Mouse (Mus musculus) neural tube, embryonic 14.5 days (tissue): ENCODE measurements around the gene Mrpl51. TPM values are rescaled to one million over a fixed set of nuclear protein-coding genes. Genes with fewer than 3 reads are reported as not detected.

ENCODE experiments used
- ATAC-seq: fragments of 200-750 bp; cut with Nextera tagmentation; 2 replicates; pipeline ENCODE4 v1.8.0; 2017; ENCODE audit warnings: low read depth, mild to moderate bottlenecking, moderate TSS enrichment, moderate library complexity
- H3K27ac ChIP-seq: fragments of 300-500 bp; sonication (generic); 2 replicates; pipeline ENCODE4 v1.5.1; 2014; ENCODE audit warnings: low read depth, mild to moderate bottlenecking, control low read depth, low read length, moderate library complexity, mixed read lengths
- H3K27me3 ChIP-seq: fragments of 300-500 bp; sonication (generic); 2 replicates; pipeline ENCODE4 v1.6.1; 2014; ENCODE audit warnings: low read length; ENCODE audit not compliant: control insufficient read depth, insufficient read depth
- H3K36me3 ChIP-seq: fragments of 300-500 bp; sonication (generic); 2 replicates; pipeline ENCODE4 v1.6.1; 2014; ENCODE audit warnings: low read length, mixed read lengths; ENCODE audit not compliant: control insufficient read depth, insufficient read depth
- H3K4me1 ChIP-seq: fragments of 300-500 bp; sonication (generic); 2 replicates; pipeline ENCODE4 v1.6.1; 2014; ENCODE audit warnings: low read length; ENCODE audit not compliant: control insufficient read depth, insufficient read depth
- H3K4me2 ChIP-seq: fragments of 300-500 bp; sonication (generic); 2 replicates; pipeline ENCODE4 v1.6.1; 2014; ENCODE audit warnings: mild to moderate bottlenecking, low read depth, low read length, control low read depth
- H3K4me3 ChIP-seq: fragments of 300-500 bp; sonication (generic); 2 replicates; pipeline ENCODE4 v1.5.1; 2014; ENCODE audit warnings: low read depth, low read length, control low read depth, mixed read lengths
- H3K9ac ChIP-seq: fragments of 300-500 bp; sonication (generic); replicated peaks from 2 replicates; pipeline ENCODE4 v1.6.1; 2014; ENCODE audit warnings: low read depth, mild to moderate bottlenecking, control low read depth, low read length, mixed read lengths
- H3K9me3 ChIP-seq: fragments of 300-500 bp; sonication (generic); 2 replicates; pipeline ENCODE4 v1.6.1; 2016; ENCODE audit warnings: low read length; ENCODE audit not compliant: control insufficient read depth
- WGBS: fragments of 180-500 bp; shearing (Covaris S2); extraction: QIAGEN DNeasy Blood & Tissue Kit; methylation state at CpG from one replicate; pipeline ENCODE4 v1.1.7; 2014; 5-methylcytosine and 5-hydroxymethylcytosine counted together
- polyA plus RNA-seq: library from polyadenylated mRNA; unstranded; fragments of >200 nt; fragmentation: Nextera tagmentation; extraction: Ambion mirVana; gene quantifications from 2 replicates; pipeline ENCODE4 v1.2.1, GENCODE M21; 2014

The Mrpl51 gene
- polyA plus RNA-seq, result 135 and 138 TPM in 2 replicates

DNA sequence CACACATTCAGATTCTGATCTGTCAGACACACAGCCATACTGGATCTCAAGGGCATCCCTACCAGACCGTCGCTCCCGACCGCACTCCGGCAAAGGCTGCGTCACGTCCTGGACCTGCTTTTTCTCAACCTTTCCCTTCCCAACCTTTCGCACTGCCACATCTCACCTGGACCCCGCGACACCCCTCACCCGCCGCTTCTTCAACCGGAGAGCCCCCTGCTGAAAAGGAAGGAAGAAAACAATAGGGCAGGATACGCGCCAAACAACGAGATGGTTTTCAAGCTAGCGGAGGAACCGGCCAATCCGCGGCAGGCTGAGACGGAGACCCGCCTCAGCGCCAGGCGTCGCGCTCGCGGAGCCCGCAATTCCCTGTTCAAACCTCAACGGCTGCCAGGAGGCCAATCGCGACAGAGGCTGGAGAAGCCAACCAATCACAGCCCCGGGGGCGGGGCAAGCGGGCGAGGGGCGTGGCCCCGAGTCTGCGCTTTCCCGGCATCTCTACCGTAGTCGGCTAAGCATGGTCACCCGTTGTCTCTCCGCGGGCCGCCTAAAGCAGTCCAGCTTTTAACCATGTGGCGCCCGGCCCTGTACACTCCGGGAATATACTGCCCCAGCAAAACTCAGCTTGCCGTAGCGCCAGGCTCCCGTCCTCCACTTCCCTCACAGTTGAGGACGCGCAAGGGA, at the start of gene Mrpl51, which contains the start of gene Ncapd2:
TSS of gene Mrpl51 (plus strand) at position 470 of the 684 bp plus-strand sequence.
TSS of gene Ncapd2 (minus strand) at position 370 of the 684 bp plus-strand sequence.
- H3K4me3 ChIP-seq, result peak within 1 kb of the TSS; percentile 66
- no peaks in the 10 kb centered on the region for H3K27me3 ChIP-seq
- WGBS, result under 1% methylated on average over 54 of the region's 54 CpGs
- H3K27ac ChIP-seq, result peak within 1 kb of the TSS; percentile 97
- H3K4me2 ChIP-seq, result peak within 1 kb of the TSS; percentile 90
- peak within 1 kb of the TSS; percentile 70 for H3K9ac ChIP-seq
- peaks cover 18% of the 10 kb centered on the region for H3K36me3 ChIP-seq
- no peaks in the 10 kb centered on the region for H3K9me3 ChIP-seq
- H3K4me1 ChIP-seq, result peaks cover 6% of the 10 kb centered on the region; the same call in 1 of the 2 replicates
- ATAC-seq, result peak; percentile 98

DNA sequence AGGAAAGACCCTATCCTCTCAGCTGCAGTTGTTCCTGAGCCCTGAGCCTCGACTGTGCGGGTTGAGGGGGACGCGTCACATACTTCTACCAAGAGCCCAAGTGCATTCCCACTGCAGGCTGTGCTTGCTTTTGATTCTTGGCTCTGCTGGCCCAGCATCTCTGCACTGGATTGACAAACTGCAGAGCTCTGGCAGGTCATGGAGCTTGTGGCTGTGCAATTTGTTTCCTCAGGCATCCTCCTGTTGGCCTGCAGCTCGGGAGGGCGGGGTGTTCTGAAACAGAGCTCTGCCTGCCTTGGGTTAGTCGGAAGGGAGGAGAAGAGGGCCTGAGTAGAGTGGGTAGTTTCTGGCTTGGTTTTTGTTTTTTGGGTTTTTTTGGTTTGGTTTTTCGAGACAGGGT, 49.2 kb upstream of the Mrpl51 start:
- H3K4me1 ChIP-seq, result peaks cover 16% of the 10 kb centered on the region
- H3K27me3 ChIP-seq, result no peaks in the 10 kb centered on the region
- H3K4me2 ChIP-seq, result no peak overlapping the region
- no peak for ATAC-seq
- 92% methylated on average over 8 of the region's 8 CpGs for whole genome bisulfite sequencing
- H3K9me3 ChIP-seq, result no peaks in the 10 kb centered on the region
- peaks cover 40% of the 10 kb centered on the region for H3K36me3 ChIP-seq
- no peak overlapping the region for H3K4me3 ChIP-seq
- no peak overlapping the region for H3K27ac ChIP-seq
- no peak overlapping the region for H3K9ac ChIP-seq

DNA sequence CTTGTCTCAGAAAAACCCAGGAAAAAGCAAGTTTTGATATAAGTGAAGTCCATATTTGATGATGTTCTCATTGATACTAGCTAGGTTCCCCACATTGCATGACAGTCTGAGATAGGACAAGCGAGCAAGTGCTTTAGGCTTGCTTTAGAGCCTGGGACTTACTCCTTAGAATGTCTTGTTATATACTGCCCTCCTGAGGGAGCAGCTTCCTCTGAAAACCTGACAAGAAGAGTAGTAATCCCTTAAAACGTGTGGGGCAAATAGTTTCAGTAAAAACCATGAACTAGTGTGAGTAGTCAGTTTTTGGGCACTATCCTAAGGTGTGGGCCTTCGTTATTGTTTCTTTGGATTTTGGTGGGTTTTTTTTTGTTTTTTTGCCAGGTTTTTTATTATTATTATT, 48.5 kb upstream of the Mrpl51 start:
- Histone ChIP-seq H3K27ac (no peak overlapping the region), H3K4me1 (peaks cover 19% of the 10 kb centered on the region), H3K36me3 (peaks cover 36% of the 10 kb centered on the region), H3K4me2 (no peak overlapping the region), H3K4me3 (no peak overlapping the region), H3K9me3 (no peaks in the 10 kb centered on the region), H3K27me3 (no peaks in the 10 kb centered on the region), H3K9ac (no peak overlapping the region)
- no peak for ATAC-seq
- WGBS, result 80% methylated on average over 3 of the region's 3 CpGs

DNA sequence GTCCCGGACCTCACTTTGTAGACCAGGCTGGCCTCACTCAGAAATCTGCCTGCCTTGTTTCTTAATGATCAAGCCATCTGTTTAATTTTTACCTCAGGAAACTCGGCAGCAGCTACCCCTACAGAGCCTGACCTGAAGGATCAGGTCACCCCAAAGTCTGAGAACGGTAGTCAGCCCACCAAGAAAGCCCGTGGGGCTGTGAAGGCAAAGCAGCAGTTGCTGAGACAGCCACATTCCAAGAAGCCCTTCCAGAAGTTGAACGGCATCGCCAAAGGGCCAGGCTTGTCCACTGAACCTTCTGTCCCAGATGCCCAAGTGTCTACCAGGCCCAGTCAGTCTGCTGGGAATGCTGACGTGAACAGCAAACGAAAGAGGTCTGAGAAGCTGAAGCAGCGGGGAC, 47.7 kb upstream of the Mrpl51 start:
- H3K4me1 ChIP-seq, result peaks cover 25% of the 10 kb centered on the region
- H3K9me3 ChIP-seq, result no peaks in the 10 kb centered on the region
- H3K9ac ChIP-seq, result no peak overlapping the region
- H3K4me2 ChIP-seq, result no peak overlapping the region
- peaks cover 34% of the 10 kb centered on the region for H3K36me3 ChIP-seq
- 88% methylated on average over 9 of the region's 9 CpGs for WGBS
- ATAC-seq, result no peak
- H3K4me3 ChIP-seq, result no peak overlapping the region
- no peaks in the 10 kb centered on the region for H3K27me3 ChIP-seq
- no peak overlapping the region for H3K27ac ChIP-seq

DNA sequence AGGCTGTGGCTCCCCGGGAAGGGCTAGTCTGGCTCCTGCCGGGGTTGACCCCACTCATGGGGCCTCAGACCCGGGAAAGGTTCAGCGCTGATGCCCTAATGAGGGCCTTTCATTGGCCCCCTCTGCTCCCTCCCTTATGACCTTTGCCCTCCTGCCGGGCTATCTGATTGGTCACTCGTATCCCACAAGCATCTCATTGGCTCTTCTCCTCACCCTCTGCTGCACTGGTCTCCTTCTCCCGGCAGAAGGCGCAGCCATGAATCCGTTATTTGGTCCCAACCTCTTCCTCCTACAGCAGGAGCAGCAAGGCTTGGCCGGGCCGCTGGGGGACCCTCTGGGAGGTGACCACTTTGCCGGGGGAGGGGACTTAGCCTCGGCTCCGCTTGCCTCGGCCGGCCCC, 46.6 kb upstream of the Mrpl51 start, which contains the start of gene Iffo1:
TSS of gene Iffo1 (plus strand) at position 241 of the 400 bp plus-strand sequence.
- H3K4me1 ChIP-seq, result peaks cover 27% of the 10 kb centered on the region
- WGBS, result under 1% methylated on average over 16 of the region's 16 CpGs
- ATAC-seq, result peak; percentile 94

DNA sequence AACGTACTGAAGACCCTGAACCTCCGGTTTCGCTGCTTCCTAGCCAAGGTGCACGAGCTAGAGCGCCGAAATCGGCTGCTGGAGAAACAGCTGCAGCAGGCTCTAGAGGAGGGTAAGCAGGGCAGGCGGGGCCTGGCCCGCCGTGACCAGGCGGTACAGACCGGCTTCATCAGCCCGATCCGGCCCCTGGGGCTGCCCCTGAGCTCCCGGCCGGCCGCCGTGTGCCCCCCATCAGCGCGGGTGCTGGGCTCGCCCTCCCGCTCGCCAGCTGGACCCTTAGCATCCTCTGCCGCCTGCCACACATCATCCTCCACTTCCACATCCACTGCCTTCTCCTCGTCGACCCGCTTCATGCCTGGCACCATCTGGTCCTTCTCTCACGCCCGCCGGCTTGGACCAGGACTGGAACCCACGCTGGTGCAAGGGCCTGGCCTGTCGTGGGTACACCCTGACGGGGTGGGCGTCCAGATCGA, 46.1 kb upstream of the Mrpl51 start:
- Histone ChIP-seq H3K9me3 (no peaks in the 10 kb centered on the region), H3K4me3 (peak overlapping the region; percentile 81), H3K27me3 (no peaks in the 10 kb centered on the region), H3K36me3 (peaks cover 21% of the 10 kb centered on the region), H3K27ac (peak overlapping the region; percentile 88), H3K9ac (peak overlapping the region; percentile 92), H3K4me2 (peak overlapping the region; percentile 98), H3K4me1 (peaks cover 27% of the 10 kb centered on the region)
- under 1% methylated on average over 35 of the region's 35 CpGs for WGBS
- ATAC-seq, result peak; percentile 71

More for the DNA sequence above, 46.6 kb upstream of the Mrpl51 start, which contains the start of gene Iffo1:
- peak within 1 kb of the TSS; percentile 88 for H3K27ac ChIP-seq
- H3K27me3 ChIP-seq, result no peaks in the 10 kb centered on the region
- peak within 1 kb of the TSS; percentile 98 for H3K4me2 ChIP-seq
- H3K9me3 ChIP-seq, result no peaks in the 10 kb centered on the region
- H3K4me3 ChIP-seq, result peak within 1 kb of the TSS; percentile 81
- peaks cover 26% of the 10 kb centered on the region for H3K36me3 ChIP-seq
- peak within 1 kb of the TSS; percentile 92 for H3K9ac ChIP-seq

DNA sequence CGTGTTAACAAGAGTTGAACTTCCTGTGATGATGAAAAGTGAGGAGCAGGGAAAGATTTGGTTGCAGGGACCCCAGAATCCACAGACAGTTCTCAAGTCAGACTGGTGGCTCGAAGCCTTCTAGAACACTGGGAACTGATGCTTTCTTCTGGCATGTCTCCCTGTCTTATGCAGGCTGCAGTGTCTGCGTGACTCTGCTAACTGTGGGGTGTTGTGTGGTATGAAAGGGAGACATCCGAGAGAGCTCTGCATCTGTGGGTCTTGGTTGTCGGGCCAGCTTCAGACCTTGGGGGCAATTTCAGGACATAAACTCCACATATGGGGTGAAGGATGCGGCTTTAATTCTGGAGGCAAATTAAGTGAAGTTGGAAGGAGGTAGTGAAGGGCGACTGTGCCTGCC, 45.5 kb upstream of the Mrpl51 start:
- Histone ChIP-seq H3K27me3 (no peaks in the 10 kb centered on the region), H3K9me3 (no peaks in the 10 kb centered on the region), H3K4me2 (peak overlapping the region; percentile 98), H3K9ac (peak overlapping the region; percentile 92), H3K4me1 (peaks cover 27% of the 10 kb centered on the region), H3K4me3 (peak overlapping the region; percentile 81), H3K36me3 (peaks cover 15% of the 10 kb centered on the region), H3K27ac (peak overlapping the region; percentile 88; the same call in 1 of the 2 replicates)
- 40% methylated on average over 7 of the region's 7 CpGs for WGBS
- no peak for ATAC-seq

DNA sequence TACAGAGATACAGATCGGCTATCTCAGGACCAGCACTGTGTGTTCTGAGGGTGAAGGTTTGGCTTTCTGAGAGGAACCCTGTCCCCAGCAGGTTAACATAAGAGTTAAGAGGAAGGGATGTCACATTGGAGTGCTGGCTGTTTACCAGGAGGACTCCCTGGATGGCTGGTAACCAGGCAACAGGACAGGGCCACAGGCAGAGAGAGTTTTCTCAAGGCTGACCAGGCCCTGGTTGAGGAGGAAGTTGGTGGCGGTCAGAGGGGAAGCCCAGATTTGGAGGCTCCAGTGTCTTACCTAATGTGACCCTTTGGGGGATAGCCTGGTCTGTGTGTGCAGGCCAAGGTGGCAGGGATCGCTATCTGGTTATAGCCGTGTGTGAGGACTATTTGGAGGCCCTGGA, 44.8 kb upstream of the Mrpl51 start:
- Histone ChIP-seq H3K27ac (no peak overlapping the region), H3K4me2 (peak overlapping the region; percentile 98)

DNA sequence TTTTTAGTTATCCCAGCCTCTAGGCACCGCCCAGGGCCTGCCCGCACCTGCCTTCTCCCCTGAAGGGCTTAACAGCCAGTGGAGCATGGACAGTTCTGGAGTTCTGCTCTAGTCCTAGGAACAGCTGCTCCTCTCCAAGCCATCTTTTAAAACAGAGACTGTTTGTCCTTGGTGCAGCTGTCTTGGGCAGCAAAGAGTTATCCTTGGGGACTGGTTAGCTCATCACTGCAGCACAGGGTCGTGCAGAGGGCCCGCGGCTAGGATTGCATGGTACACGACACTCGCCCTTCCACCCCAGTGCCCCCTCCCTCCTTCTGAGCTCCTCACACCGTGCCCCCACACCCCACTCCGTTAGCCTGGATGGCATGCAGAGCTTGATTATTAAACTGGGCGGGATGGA, 44.3 kb upstream of the Mrpl51 start:
- Histone ChIP-seq H3K9ac (peak overlapping the region; percentile 92; the same call in 1 of the 2 replicates), H3K27ac (no peak overlapping the region), H3K4me2 (peak overlapping the region; percentile 98), H3K27me3 (no peaks in the 10 kb centered on the region), H3K9me3 (no peaks in the 10 kb centered on the region), H3K4me1 (peaks cover 27% of the 10 kb centered on the region), H3K36me3 (peaks cover 9% of the 10 kb centered on the region), H3K4me3 (0 out of 2 replicates have a peak overlapping the region, but pooled peaks have one; percentile 81)
- WGBS, result 33% methylated on average over 10 of the region's 10 CpGs
- no peak for ATAC-seq

More for the DNA sequence above, 44.8 kb upstream of the Mrpl51 start:
- 75% methylated on average over 4 of the region's 4 CpGs for WGBS
- peak overlapping the region; percentile 92 for H3K9ac ChIP-seq
- H3K36me3 ChIP-seq, result peaks cover 8% of the 10 kb centered on the region
- peak overlapping the region; percentile 81; the same call in 1 of the 2 replicates for H3K4me3 ChIP-seq
- ATAC-seq, result no peak
- no peaks in the 10 kb centered on the region for H3K9me3 ChIP-seq
- H3K4me1 ChIP-seq, result peaks cover 27% of the 10 kb centered on the region
- no peaks in the 10 kb centered on the region for H3K27me3 ChIP-seq
